Mouse (Mus musculus) cerebellum, postnatal 36 days (tissue): ENCODE measurements around the gene Scn4a.
"Not testable (repeated sequence)": the region's sequence is repeated elsewhere in the genome, so short reads cannot be mapped to it uniquely, and the experiment has no call there.

Experiments used
- DNase-seq, 2 experiments: peaks; one replicate each; pipeline ENCODE4 v3.0.0; 2021 to 2022; ENCODE audit warnings: mixed read lengths in 2 of 2

The Scn4a gene

GRCm38 (mm10) chr11:106355382-106356128 lies 2.5 kb upstream of the Scn4a start:
- DNase-seq: peak; percentile 58 to 70

- no peak for DNase-seq
Measured at GRCm38 (mm10) chr11:106354181-106354580, 1.1 kb upstream of the Scn4a start.

DNA sequence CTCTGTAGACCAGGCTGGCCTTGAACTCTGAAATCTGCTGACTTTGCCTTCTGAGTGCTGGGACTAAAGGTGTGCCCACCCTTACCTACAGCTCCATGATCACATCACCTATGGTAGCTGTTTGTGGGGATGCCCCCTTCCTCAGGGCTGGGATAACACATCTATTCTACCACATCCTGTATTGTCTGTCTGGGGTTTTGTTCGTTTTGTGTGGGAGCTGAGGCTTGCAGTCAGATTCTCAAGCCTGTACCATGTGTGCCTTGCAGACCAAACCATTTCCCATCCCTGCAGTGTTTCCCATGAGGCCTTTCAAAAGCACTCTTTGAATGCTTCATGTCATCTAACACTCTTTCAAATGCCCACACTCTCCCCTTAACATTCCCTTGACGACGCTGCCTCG lies 1.1 kb downstream of the Scn4a start:
- no peak for DNase-seq

- no peak for DNase-seq
Measured at GRCm38 (mm10) chr11:106351253-106351652, 1.8 kb downstream of the Scn4a start.

GRCm38 (mm10) chr11:106350853-106351252 lies 2.2 kb downstream of the Scn4a start:
- DNase-seq: no peak

DNA sequence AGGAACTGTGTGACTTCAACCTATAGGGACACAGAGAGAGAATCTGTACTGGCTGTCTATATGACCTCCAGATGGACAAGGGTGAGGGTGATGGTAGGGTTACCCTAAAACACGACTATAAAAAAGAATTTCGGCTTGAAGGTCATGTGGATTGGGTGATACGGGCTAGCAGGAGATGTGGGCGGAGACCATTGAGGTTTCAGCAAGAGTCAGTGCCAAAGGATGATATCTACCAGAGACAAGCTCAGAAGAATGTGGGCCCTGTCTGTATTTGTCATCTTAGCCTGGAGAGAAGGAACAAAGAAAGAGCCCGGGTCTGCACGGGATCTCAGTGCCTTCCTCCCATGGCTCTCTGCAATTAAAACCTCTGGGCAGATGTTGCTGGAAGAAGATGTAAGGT lies 3.3 kb downstream of the Scn4a start:
- DNase-seq: no peak

DNA sequence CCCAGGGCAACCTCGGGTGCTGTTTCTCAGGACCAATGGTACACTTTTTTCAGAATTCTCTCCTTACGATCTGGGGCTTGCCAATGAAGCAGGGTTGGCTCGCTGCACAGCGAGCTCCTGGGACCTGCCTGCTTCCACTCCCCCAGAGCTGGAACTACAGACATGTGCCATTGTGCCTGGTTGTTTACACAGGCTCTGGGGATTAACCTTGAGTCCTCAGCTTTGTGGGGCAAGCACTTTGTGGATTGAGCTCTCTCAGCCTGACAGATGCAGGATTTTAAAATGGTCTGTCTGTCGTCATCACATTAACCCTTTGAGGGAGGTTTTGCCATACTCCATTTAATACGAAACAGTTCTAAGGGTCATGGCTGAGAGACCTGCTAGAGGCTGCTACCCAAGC lies 8.2 kb downstream of the Scn4a start:
- DNase-seq: no peak

DNA sequence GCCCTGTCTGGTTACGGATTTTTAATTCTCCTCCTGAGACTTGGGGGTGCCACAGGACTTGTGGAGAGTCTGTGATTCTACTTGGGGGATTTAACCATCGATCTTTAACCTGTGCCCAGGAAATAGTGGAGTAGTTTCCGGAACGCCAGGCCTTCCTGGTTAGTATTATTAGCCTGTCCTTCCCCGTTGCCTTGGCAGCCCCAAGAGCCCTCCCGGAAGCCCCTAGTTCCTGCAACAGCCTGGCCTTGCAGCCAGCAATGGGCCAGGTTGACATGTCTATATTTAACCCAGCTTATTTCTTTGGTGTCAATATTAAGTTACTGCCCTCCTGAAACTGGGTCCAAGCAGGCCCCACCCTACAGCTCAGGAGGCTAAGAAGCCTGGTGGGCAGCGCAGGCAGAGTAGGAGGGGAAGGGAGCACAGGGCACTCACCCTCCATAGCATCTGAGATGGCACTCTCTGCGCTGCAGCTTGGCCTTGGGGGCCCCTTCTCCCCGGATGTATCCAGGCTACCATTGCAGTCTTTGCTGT lies 12.0 kb downstream of the Scn4a start:
- DNase-seq: no peak

DNA sequence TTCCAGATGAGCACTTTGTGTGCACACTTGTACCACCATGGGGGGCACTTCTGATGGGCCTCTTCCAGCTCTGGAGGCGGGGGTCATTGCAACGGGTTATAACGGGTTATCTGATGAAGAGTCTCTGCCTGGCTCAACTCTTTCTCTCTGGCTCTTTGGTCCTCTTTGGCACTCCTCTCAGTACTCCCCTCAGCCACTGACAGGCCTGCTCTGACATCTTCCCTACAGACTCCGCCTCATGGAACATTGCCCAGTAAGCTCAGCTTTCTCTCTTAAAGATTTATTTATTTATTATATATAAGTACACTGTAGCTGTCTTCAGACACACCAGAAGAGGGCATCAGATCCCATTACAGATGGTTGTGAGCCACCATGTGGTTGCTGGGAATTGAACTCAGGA lies 13.8 kb downstream of the Scn4a start:
- not testable (repeated sequence) for DNase-seq

- DNase-seq: no peak
Measured at GRCm38 (mm10) chr11:106338870-106339269, 14.2 kb downstream of the Scn4a start.

DNA sequence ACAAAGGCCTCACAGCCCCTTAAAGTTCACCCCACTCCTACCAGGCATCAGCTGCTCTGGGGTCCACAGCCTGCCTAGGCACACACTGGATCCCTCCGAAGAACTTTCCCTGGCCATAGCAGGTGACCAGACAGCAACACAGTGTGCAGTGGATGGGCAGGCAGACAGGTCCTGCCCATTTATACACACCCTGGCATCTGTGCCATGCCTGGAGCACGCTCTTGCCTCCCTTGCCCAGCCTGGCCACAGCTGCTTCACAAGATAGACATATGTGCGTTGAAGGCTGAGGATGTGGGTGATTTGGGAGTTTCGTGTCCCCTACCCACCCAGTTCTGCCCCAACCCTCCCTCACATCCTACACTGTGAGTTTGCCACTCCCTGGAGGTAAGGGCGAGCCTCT lies 15.1 kb downstream of the Scn4a start:
- no peak for DNase-seq

DNA sequence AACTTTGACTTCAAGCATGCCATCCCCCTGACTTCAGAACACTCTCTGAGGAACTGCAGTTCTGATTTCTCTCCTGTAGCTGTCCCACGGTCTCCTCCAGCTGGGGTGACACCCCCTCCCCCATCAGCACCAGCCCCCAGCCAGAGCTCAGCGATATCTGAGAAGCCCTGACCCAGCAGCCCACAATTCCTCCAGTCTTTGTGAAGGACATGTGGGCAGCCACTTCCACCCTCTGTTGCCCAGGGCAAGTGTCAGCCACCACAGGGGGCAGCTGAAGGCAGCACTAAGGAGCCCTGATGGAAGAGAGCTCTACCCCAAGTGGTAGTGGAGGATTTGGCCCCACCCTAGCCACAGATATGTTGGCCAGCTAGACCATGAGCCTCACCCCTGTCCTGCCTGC lies 19.0 kb downstream of the Scn4a start:
- no peak for DNase-seq

- DNase-seq: peak; percentile 35 to 41
Measured at GRCm38 (mm10) chr11:106332458-106332857, 20.6 kb downstream of the Scn4a start.

DNA sequence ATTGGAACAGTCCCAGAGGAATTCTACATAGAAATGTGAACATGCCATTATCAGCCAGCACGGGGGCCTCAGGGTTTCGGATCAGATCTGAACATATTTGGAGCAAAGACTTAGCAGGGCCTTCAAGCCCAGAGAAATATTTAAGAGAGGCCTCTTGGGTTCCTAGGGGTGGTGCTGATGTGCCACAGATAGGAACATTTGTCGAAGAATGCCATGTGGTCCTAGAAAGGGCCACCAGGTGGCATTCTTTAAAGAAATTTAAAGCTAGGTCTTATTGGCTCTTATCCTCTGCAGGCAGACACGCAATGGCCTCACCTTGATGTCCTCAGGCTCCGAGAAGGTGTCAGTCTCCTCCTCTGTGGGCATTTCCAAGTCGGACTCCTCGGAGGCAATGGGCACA lies 23.4 kb downstream of the Scn4a start:
- peak; percentile 37 to 47 for DNase-seq

- DNase-seq: no peak
Measured at GRCm38 (mm10) chr11:106329128-106329527, 24.0 kb downstream of the Scn4a start.

DNA sequence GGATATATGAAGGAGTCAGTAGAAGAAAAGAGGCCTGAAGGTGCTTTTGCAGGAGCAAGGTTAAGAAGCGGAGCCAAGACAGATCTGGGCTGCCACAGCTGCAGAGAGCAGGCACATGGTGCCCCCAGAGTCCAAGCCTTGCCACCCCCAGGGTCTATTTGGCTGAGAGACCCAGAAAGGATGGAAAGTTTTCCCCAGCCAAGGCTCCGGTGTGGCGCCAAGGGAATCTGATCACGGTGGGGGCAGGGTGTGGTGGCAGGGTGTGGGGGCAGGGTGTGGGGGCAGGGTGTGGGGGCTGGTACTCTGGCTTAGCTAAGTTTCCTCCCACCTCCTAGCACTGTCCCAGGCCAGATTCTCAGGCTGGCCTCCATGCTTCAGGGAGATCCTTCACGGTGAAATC lies 24.6 kb downstream of the Scn4a start:
- DNase-seq: no peak

GRCm38 (mm10) chr11:106326475-106326874 lies 26.6 kb downstream of the Scn4a start:
- no peak for DNase-seq

- DNase-seq: peak; percentile 72 to 78
Measured at GRCm38 (mm10) chr11:106325566-106326206, 27.4 kb downstream of the Scn4a start.

DNA sequence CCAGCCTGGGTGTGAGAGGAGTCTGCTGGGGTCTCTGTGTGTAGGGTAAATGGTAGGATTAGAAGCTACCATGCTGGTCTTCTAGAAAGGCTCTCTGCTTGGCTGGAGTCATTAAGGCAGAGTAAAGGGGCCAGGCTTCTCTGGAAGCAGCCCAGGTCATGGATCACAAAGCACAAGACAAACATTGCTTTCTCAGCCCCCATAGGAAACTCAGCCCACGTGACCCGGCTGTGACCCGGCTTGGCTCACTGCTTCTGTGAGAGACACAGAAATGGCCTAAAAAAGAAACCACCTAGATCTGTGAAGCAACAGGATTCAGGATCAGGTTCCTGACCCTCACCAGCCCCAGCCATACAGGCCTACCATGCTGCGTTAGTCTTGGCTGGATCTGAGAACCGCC lies 28.2 kb downstream of the Scn4a start:
- DNase-seq: no peak

DNA sequence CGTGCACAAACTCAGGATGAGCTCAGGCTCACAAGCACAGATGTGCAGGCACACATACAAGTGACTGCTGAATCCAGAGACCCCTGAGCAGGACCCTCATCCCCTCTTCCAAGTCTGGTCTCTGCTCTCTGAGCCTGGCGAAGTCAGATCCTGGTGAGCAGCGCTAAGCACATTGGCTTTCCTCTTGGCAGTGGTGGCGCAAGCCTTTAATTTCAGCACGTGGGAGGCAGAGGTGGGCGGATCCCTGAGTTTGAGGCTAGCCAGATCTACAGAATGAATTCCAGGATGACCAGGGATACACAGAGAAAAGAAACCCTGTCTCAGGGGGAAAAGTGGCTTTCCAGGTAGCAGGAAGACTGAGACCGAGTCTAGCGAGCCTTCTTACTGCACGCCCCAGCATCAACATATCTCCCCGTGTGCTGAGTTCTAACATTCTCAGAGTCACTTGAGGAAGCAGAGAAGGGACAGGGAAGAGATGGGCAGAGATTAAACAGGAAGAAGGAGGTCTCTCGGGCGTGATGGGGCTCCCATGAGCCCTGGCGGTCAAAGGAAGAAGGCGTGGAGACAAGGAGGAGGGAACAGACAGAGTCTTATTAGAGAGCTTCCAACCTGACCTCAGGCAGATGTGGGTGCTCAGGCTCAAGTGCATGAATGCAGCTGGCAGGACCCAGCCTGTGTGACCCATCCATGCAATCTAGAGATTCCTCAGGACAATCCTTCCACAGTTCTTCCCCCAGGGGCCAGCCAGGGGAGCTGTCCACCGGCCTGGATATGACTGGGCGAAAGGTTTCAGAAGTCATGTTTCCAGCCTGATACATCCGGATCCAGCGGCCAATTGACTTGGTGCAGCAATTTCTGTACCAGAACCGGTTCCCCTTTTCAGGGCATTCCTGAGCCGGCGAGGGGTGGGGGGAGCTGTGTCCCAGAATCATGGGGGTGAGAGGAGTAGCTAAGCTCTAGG lies 34.4 kb downstream of the Scn4a start:
- DNase-seq: no peak

GRCm38 (mm10) chr11:106317801-106318200 lies 35.3 kb downstream of the Scn4a start:
- no peak for DNase-seq

GRCm38 (mm10) chr11:106316416-106316815 lies 36.7 kb downstream of the Scn4a start:
- no peak for DNase-seq

DNA sequence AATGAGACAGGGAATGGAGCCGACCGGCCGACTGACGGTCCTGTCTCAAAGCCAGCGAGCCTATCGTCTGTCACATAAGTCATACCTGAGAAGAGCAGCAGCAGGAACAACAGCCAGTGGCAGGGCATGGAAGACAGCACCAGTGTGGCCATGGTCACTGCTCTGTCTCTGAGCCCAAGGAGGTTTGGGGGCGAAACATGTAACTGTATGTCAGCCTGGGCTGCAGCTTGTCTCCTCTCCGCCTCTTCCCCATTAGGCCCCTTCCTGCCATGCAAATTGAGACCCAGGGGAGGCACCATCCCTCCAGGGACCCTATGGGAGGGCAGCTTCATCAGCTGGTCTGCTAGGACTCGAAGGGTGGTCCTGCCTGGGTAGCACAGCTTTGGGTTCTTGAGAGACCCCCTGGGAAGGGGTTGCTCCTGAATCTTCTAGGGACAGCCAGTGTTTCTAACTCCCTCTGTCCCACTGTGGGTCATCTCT lies 38.7 kb downstream of the Scn4a start, which contains the start of gene Cd79b:
Gene Cd79b, minus strand, starts transcription at position 430 of the 480 bp plus-strand sequence.
- DNase-seq: no peak
